Mouse (Mus musculus) testis, postnatal 14 days (tissue): ENCODE results near the gene Rps6kb1.
"Not testable (repeated sequence)": the region's sequence is repeated elsewhere in the genome, so short reads cannot be mapped to it uniquely, and the experiment has no call there.

Experiments
- DNase-seq: peaks from one replicate; pipeline ENCODE4 v3.0.0; 2021; ENCODE audit warnings: low spot score

Rps6kb1 gene

DNA sequence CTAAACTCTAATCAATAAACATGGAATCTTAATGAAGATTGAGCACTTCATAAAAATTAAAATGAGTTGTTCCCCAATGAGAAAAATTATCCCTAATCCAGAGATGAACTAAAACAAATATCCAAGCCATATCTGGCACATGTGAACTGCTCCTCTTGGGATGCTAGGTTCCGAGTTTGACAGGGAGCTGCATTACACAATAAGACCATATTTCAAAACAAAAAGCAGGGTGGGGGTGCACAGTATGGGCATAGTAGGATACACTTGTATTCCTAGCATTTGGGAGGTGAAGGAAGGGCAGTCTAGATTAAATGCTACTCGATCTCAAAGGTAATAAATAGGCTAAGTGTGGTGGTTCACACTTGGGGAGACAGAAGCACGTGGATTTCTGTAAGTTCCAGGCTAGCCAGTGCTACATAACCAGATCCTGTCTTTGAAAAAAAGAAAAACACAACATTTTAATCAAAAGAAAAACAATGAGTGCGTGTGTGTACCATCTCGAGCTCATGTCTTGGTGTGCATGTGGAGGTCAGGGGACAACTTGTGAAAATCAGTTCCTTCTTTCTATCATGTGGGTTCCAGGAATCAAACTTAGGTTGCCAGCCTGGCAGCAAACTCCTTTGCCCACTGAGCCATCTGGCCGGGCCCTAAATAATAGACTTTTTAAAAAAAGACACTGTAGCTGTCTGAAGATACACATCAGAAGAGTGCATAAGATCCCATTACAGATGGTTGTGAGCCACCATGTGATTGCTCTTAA lies 4.7 kb downstream of the Rps6kb1 start:
- no peak for DNase-seq

DNA sequence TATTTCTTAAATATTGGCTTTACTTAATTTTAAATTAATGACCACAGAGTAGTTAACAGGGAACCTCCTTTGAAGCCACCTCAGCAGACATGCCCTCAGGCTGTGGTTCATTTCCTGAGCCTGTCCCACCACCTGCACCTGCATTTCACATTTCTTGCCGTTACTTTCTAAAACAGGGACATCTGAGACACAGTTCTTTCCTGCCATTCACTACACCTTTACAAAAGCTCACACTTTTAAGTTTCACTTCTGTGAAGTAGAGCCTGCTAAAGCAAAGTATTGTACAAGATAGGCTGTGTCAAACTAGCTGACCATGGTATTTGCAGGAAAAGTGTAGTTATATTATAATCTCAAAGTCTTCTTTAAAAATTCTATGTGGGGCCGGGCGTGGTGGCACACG lies 5.8 kb downstream of the Rps6kb1 start:
- no peak for DNase-seq

DNA sequence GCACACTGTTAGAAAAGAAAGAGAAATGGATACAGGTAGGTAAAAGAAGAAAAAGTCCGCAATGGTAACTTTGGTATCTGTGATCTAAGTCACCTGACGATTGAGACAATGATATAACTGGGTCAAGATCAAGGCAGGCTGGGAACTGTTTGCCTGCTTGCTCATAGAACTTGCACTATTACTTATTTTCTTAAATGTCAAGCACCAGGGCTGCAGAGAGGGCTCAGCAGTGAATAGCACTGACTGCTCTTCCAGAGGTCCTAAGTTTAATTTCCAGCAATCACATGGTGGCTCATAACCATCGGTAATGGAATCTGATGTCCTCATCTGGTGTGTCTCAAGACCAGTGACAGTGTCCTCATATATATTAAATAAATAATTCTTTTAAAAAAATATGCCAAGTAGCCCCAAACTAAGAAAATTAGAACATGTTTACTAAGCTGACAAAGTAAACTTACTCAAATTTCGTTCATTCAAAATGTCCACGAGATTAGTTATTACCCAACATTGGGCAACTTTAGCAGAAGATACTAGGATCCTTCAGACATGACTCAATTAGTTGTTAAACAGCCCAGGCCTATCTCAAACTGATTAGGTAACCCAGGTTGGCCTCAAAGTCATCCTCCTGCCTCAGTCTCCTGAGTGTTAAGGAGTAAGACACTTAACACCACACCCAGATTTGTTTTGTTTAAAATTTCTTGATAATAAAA lies 10.2 kb downstream of the Rps6kb1 start:
- DNase-seq, result no peak

DNA sequence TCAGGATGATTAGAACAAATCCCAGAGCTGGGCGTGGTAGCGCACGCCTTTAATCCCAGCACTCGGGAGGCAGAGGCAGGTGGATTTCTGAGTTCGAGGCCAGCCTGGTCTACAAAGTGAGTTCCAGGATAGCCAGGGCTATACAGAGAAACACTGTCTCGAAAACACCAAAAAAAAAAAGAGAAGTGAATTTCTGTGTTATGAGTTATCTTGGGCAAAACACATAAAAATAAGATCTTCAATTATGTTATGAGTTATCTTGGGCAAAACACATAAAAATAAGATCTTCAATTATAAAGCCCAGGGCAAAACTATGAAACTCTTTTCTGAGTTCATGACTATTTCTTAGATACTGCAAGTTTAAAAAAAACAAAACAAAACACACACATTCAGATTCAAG lies 11.3 kb downstream of the Rps6kb1 start:
- not testable (repeated sequence) for DNase-seq

DNA sequence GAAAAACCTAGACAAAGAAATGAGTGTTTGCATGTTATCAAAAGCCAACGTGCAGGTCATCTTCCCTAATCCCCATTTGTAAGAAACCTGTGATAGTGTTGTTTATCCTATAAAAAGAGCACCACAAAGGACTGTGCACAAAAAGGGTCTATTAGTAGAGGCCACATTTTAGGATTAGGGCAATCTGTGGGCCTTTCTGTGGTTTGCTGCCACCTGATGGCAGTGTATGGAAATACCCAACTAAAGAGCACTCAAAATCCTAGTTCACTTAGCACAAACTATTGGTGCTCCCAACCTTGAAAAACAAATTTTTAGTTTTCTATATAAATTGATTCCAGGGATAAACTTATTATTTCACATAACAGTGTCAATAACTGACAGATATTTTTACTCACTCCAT lies 11.8 kb downstream of the Rps6kb1 start:
- no peak for DNase-seq

DNA sequence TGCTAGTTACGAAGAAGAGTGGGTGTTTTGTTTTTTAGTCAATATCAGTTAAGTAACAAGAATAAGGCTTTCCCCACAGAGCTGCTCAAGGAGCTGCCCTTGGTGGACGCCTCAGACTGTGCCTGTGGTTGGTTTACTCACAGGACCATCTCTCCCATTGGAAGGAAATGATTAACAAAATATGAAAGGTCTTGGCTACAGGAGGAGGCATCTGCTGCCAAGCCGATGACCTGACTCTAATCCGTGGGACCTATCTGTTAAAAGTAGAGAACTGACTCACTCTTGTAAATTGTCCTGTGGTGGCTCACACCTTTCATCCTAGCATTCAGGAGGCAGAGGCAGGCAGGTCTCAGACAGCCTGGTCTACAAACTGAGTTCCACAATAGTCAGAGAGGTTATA lies 17.1 kb downstream of the Rps6kb1 start:
- DNase-seq, result no peak

DNA sequence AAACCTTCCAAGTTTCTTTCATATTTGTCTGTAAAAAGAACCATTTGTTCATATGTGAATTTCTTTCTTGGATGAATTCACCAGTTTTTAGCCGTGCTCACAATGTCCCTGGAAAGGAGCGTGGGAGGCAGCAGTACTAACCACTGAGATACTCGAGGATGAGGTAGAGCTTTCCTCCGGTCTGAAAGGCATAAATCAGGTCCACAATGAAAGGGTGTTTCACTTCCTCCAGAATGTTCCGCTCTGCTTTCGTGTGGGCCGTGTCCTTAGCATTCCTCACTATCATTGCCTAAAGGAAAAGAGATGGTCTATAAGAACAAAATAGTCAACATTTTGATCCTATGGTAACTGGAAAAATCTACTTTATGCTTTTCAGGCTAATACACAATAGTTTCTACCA lies 24.9 kb downstream of the Rps6kb1 start:
- DNase-seq, result peak; percentile 32

DNA sequence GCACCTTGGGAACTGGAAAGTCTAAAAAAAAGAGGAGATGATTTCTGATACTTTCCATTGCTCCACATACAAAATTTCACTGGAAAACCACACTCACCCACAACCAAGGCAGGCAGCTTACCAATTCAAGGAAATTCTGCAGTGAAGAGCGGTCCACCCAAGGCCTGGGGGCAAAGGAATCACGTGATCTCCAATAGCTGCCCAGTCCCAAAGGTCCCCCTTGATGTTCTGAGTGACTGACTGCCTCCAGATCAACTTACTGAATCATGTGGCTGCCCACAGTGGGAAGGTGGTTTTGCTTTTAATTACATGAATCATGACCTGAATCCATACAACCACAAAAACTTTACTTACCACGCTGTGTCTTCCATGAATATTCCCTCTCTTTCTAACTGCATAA lies 27.4 kb downstream of the Rps6kb1 start:
- no peak for DNase-seq

DNA sequence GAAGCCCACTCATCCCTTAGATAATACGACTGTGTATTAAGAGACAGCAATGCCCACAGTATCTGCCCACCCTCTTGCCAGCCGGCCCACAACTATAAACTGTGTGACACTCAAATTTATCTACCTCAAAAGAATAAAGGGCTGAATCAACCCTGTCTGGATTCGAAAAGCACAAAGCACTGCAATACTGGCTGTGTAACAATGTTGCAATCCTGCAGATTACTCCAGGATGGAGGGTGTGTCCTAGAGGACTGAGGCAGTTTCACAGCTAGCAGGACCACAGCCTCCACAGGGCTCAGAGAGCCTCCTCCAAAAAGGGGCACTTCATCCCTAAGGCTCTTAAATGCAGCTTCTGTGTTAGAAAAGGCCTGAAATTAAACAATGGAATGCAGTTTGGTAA lies 28.0 kb downstream of the Rps6kb1 start:
- peak; percentile 64 for DNase-seq

DNA sequence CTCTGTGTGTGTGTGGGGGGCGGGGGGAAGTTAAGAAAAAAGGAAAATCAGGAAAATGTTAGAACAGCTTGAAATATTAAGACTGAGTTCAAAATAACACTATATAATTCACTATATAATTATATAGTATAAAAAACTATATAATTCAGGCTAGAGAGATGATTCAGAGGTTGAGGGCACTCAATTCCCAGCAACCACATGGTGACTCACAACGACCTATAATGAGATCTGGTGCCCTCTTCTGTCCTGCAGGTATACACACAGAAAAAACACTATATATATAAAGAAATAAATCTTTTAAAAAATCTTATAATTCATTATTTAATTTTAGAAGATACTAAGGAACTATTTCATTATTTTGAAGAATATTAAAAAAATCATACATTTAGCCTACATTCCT lies 36.6 kb downstream of the Rps6kb1 start:
- no peak for DNase-seq

DNA sequence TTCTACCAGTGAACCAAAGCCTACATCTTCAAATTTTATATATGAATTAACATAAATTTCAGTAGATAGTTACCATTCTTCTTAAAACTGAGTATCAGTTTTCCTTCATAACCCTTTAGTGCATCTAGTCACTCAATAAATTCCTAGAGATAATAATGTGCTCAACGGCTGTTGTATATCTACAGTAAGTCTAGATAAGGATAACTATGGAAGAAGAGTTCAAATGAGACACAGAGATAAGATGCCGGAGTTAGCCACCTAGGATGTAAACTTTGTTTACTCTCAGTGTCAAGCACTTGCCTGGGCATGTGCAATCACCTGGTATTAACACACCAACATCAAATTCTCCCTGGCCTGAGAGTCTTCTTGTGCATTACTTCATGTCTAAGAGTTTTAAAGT lies 37.3 kb downstream of the Rps6kb1 start:
- DNase-seq, result no peak

DNA sequence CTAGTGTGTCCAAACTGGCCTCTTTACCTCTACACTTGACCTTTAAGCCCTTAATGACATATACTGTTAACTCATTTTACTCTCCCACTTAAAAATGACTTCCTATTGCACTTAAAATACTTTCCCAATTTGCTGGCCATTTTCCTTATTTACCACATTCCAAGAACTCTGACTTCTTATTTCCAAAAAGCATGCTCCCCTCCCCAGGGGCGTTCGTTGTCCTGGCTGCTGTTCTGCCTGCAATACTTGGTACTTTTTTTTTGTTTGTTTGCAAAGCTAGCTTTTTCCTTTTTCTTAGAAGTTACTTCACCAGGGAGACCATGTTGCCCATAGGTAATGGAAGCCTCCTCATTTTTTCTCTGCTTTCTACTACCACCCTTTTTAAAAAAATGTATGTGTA lies 41.5 kb downstream of the Rps6kb1 start:
- no peak for DNase-seq

DNA sequence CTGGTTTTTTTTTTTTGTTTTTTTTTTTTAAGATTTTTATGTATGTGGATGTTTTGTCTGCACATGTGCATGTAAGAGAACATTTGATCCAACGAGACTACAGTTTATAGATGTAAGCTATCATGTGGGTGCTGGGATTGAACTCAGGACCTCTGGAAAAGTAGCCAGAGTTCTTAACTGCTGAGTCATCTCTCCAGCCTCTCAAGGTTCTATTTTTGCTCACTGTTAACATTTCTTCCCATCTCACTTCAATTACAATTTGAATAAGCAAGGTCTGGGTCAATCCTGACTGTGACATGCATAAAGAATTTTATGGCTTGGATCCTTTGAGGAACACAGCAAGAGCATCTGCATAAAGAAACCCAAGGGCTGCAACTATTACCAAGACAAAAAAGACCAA lies 43.8 kb downstream of the Rps6kb1 start:
- DNase-seq, result no peak

DNA sequence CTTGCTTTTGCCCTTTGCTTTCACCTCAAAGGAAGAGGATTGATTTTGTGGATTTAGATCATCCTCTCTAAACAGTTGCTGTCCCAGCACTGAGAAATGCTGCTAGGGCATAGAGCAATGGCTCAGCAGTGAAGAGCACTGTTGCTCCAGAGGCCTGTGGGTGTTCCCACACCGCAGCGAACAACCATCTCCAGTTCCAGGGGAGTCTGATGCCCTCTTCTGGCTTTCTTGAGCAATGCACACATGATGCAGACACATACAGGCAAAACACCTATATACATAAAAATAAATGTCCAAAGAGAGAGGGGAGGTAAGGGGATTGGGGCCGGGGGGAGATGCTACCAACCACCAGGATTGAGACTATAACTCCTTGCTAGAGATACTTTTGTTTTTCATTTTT lies 46.7 kb downstream of the Rps6kb1 start:
- no peak for DNase-seq

DNA sequence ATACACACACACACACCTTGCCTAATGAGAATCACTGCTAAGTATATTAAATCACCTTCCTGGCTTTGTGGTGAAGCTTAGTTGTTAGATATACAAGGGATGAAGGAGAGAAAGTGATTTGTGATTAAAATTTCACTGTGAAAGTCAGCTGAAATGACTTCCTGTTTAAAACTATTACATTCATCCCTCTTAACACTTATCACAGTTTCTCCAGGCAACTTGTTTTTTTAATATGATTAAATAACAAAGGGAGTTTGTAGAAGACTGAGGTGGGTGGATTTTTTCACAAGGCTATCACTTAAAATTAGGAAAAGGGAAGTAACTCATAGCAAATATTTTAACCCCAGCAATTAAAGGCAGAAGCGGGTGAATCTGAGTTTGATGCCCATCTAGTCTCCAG lies 47.2 kb downstream of the Rps6kb1 start:
- DNase-seq, result no peak

DNA sequence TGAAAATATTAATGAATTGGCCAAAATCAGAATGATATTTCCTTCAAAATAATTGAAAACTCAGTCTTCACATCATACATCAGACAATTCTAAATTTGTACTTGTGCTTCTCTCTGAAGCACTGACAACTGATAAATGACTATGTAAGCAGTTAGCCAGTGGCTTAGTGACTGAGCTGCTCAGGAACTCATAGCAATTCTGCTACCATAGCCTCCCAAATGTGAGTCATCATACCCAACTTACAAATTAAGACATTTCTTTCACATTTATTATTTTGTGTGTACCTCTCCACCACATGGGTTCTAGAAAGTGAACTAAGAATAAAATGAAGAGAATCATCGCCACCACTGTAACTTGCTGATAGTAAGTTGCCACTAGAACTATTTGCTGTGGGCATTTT lies 53.8 kb downstream of the Rps6kb1 start:
- no peak for DNase-seq

DNA sequence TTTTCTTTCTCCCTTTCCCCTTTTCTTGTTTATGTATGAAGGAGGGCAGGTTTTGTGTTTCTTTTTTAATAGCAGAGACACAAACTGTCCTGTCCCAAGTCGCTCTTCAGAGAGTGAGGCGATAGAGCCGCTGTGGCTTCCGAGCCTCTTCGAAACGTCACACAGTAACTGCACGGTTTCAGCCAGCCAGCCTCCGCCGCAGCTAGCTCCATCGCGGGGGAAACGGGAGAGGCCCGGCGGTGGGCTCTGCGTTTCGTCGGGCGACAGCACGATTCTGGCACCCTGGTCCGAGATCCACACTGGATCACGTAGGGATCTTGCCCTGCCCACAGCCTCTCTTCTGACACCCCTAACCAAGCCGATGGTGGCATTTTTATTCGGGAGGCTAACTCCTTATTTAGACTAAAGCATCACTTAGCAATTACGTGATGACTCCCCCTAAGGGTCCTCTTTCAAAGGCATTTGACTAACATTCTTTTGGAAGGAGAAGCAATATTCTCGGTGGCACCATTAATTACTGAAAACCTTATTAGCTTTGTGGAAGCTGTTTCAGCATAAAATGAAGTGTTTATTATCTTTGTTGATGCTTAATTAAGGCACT lies 59.6 kb downstream of the Rps6kb1 start:
- peak; percentile 63 for DNase-seq

DNA sequence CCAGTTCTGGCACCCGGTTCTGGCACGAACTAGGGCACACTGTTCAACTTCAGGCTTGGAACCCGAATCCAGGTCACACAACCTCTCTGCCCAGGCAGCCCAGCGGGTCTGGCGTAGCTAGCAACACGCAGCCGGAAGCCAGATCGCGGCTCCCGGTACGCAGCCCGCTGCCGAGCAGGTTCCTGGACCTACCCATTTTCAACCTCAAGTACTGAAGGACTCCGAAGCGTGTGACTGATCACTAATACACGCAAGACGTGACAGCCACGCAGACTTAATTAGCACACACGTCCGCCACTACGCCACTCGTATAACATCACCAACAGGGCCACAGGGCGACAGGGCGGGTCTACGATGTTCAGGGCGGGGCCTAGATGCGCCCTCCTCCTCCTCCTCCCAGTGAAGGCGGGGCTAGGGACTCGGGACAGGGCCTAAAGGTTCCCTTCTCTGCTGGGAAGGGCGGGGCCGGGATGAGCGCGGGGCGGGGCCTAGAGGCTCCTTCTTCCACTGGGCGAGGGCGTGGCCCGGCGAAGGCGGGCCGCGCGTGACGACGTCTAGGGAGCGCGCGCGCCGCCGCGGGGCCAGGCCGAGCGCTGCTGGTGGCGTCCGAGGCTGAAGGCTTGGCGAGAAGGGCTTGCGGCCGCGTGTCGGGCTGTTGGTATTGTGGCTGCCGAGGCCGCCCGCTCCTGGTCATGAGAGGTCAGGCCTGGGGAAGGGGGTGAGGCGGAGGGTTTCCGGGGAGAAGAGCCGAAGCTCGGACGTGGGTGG lies 60.3 kb downstream of the Rps6kb1 start, which contains the start of gene Rnft1:
Rnft1 (plus strand) TSS at position 557 of the 768 bp plus-strand sequence.
- peak; percentile 99 for DNase-seq

DNA sequence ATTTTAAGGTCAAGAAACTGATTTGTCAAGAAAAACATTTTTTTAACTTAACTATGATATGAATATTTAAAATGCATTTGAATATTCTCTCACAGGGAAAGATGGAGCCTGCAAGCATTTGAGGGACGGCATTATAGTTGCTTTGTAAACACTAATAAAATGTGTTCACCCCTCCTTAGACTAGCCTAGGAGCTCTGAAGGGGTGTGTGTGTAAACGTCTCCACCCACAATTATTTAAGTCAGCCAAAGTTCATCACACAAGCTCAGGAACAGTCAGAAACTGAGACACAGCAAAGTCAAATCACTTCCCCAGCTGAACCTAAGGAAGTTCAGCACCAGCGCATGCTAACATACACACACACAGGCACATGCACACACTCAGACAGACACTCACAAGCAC lies 71.0 kb downstream of the Rps6kb1 start:
- no peak for DNase-seq

DNA sequence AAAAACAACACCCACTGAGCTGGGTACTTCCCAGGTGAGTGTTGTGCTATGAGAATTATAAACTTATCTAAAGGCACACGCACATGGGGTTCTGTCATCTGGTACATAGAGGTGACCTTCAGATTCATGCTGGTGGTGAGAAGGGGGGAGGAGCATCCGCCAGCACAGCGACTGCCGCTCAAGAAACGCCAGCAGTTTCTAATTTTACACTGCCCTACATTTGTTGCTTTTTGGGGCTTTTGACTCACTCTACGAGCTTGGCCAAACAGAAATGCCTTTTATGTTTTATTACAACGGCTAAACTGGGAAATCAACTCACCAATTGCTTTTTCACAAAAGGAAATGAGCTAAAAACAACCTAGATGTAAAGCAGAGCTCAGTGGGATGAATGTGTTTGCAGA lies 71.8 kb downstream of the Rps6kb1 start:
- DNase-seq, result no peak

DNA sequence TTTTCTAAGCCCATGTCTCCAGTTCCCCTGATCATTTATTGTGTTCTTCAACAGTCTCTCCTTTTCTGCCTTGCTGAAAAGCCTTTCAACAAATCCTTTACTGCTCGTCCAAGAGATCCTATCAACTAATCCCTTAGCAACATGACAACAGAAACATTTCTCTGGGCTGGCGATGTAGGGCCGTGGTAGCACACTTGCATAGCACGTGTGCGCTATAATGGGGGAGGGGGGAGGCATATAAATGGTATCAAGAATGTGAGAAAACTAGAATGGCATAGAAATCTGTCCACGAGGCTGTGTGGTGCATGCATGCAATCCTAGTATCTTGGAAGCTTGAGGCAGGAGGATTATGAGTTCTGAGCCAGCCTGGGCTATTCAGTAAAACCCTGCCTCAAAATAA lies 72.8 kb downstream of the Rps6kb1 start:
- no peak for DNase-seq

DNA sequence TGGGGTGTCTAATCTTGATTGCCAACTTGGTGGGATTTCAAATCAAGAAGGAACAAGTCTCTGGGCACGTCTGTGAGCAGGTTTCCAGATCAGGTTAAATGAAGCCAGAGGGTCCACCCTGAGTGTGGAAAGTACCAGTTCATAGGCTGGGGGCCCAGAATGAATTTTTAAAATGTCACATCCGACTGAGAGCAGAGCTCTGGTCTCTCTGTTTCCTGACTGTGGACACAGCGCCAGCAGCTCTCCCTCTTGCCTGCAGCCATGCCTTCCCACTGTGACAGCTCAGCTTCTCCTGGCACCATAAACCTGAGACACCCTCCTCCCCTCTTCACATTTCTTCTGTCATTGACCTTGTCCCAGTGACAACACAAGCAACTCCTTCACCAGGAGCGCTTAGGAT lies 75.6 kb downstream of the Rps6kb1 start:
- DNase-seq, result no peak

DNA sequence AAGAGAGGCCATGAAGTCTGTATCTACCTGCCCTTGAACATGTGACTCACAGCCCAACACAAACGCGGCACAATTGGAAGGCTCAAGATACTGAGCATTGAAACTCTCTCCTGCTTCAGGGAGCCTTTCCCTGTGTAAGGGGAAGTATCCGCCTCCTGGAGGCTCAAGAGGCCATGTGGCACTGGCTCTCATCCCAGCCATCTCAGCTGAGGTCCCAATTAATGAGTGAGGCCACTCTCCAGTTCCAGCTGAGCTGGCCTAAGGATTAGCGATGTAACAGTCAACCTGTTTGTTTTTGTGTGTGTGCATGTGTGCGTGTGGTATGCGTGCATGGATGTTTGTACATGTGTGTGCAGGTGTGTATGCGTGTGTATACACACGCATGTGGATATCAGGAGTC lies 76.3 kb downstream of the Rps6kb1 start:
- no peak for DNase-seq
